Mouse (Mus musculus) c-Kit-positive CD71-positive TER-119-negative erythroid progenitor cells, embryonic 14.5 days (primary cell): ENCODE measurements at regions not wholly inside any gene's neighbourhood (a gene's known extent, or its start where the extent isn't known, plus 50 kb on each side); places are given as distances from the start of the nearest gene placed in this dataset.
"Not testable (repeated sequence)": the region's sequence is repeated elsewhere in the genome, so short reads cannot be mapped to it uniquely, and the experiment has no call there.

Experiments used
- DNase-seq: peaks from one replicate; pipeline ENCODE4 v3.0.0-alpha.2; 2013; ENCODE audit warnings: low read depth

- DNase-seq, result no peak
Observed at GRCm38 (mm10) chr17:79547524-79547923, 64.1 kb upstream of the Rmdn2 start.

- DNase-seq, result not testable (repeated sequence)
Observed at GRCm38 (mm10) chr17:79550409-79550808, 61.3 kb upstream of the Rmdn2 start.

DNA sequence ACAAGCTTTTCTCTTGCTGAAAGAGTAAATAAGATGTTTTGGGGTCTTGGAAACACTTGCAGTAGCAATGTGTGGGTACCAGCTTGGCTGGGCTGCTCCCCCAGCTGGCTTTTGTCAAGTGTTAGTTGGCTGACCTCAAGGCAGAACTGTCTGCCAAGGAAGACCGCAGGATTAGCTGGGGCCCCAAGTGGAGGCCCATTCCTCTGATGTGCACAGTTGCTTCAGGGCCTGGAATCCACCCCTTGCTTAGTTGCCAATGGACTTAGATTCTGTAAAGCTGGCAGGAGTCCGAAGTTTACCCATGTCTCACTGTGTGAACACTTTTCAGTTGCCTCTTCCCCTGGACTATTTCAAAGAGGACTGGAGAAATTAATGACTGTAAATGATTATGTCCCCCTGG, 57.8 kb upstream of the Rmdn2 start:
- DNase-seq, result no peak

DNA sequence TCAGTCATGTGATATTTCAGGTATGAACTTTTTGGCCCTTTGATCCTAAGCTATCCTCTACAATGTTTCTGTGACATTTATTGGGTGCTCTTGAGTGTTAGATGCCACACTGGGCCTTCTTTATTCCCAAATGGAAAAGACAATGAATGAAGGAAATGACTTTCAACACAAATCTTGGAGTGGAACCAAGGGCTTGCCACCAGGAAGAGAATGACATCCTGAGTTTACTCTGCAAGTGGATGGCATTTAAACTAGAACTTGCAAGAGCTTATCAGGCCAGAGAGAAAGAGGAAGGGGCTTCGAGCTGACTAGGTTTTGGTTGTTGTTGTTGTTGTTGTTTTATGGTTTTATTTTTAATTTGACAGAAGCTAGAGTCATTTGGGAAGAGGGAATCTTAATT, 56.1 kb upstream of the Rmdn2 start:
- no peak for DNase-seq
